Mouse (Mus musculus): Measurements from ENCODE around the gene Sdf4. TPM values are rescaled to one million over a fixed set of nuclear protein-coding genes. Genes with fewer than 3 reads are reported as not detected.

Gene Sdf4
- polyA plus RNA-seq (2015; fragmentation: Nextera tagmentation; extraction: Ambion mirVana): 165 and 166 TPM in 2 replicates

DNA sequence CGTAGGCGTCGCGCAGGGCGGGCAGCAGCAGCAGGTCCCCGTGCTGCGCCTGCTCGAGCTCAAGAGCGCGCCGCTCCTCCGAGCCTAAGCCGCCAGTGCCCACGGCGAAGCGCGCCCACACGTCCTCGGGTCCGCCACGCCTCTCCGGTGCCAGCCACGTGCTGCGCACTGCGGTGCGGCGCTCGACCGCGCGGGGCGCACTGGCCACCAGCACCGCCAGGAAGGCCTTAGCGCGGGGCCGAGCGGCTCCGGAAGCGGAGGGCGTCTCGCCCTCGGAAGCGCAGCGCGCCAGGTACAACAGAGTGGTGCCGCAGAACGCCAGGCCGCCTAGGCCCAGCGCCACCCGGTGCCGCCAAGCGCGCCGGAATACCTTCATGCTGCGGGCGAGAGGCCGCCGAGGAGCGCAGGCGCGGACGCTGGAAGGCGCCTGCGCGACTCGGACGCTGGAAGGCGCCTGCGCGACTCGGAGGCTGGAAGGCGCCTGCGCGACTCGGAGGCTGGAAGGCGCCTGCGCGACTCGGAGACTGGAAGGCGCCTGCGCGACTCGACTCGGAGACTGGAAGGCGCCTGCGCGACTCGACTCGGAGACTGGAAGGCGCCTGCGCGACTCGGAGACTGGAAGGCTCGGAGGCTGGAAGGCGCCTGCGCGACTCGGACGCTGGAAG, at the start of gene Sdf4, which contains the start of gene B3galt6:
Gene Sdf4 (plus strand): TSS at position 632 of the 665 bp plus-strand sequence.
Gene B3galt6 (minus strand): TSS at position 409 of the 665 bp plus-strand sequence.
- Histone ChIP-seq H3K27ac (ENCODE audit: low read length) (peak within 1 kb of the TSS; percentile 97), H3K9me3 (replicated peaks; ENCODE audit: control insufficient read depth, low read length) (no peaks in the 10 kb centered on the region), H3K36me3 (ENCODE audit: control insufficient read depth, insufficient read depth, low read length) (no peaks in the 10 kb centered on the region; the same call in none of the 2 replicates), H3K4me1 (ENCODE audit: control insufficient read depth, insufficient read depth, low read length) (peaks cover 21% of the 10 kb centered on the region), H3K9ac (ENCODE audit: low read length) (peak within 1 kb of the TSS; percentile 94), H3K4me2 (ENCODE audit: low read depth, low read length) (peak within 1 kb of the TSS; percentile 94), H3K4me3 (replicated peaks; ENCODE audit: low read length) (peak within 1 kb of the TSS; percentile 95), H3K27me3 (ENCODE audit: control insufficient read depth, insufficient read depth, low read length) (no peaks in the 10 kb centered on the region)
- peak; percentile 88 for ATAC-seq (ENCODE audit: insufficient read depth, low FRiP score)
- under 1% methylated on average over 99 of the region's 99 CpGs for WGBS

DNA sequence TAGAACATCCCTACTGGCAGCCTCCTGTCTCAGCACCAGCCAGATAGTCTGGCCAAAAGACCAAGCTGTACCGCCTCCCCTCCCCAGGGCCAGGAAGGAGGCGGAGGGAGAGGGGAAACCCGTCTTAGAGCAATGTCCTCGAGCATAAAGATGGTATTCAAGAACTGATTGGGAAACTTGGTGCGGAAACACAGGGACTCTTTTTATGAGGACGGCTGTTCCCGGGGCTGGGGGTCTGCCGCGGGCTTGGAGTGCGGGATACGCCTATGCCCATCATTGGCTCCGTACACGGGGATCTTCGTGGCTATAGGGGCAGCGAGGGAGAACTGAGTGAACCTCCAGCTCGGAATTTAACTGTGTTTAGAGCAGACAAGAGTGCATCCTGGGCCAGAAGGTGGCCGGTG, 49.6 kb upstream of the Sdf4 start:
- Histone ChIP-seq H3K27ac (ENCODE audit: low read length) (peak overlapping the region; percentile 86), H3K9ac (ENCODE audit: low read length) (peak overlapping the region; percentile 83), H3K36me3 (ENCODE audit: control insufficient read depth, insufficient read depth, low read length) (0 out of 2 replicates have a peak, but pooled peaks cover 3% of the 10 kb centered on the region), H3K4me2 (ENCODE audit: low read depth, low read length) (peak overlapping the region; percentile 83), H3K9me3 (replicated peaks; ENCODE audit: control insufficient read depth, low read length) (no peaks in the 10 kb centered on the region), H3K4me1 (ENCODE audit: control insufficient read depth, insufficient read depth, low read length) (peaks cover 14% of the 10 kb centered on the region), H3K27me3 (ENCODE audit: control insufficient read depth, insufficient read depth, low read length) (no peaks in the 10 kb centered on the region), H3K4me3 (replicated peaks; ENCODE audit: low read length) (peak overlapping the region; percentile 88)
- 1% methylated on average over 17 of the region's 17 CpGs for WGBS
- 0 out of 2 replicates have a peak, but pooled peaks have one; percentile 25 for ATAC-seq (ENCODE audit: insufficient read depth, low FRiP score)

GRCm38 (mm10) chr4:155943534-155944249, 49.0 kb upstream of the Sdf4 start, which contains the start of gene Ube2j2:
TSS of gene Ube2j2 (plus strand) at chr4:155943831.
- Histone ChIP-seq H3K27ac (ENCODE audit: low read length) (peak within 1 kb of the TSS; percentile 86), H3K9ac (ENCODE audit: low read length) (peak within 1 kb of the TSS; percentile 93), H3K4me1 (ENCODE audit: control insufficient read depth, insufficient read depth, low read length) (peaks cover 14% of the 10 kb centered on the region), H3K9me3 (replicated peaks; ENCODE audit: control insufficient read depth, low read length) (no peaks in the 10 kb centered on the region), H3K4me3 (replicated peaks; ENCODE audit: low read length) (peak within 1 kb of the TSS; percentile 88), H3K4me2 (ENCODE audit: low read depth, low read length) (peak within 1 kb of the TSS; percentile 90), H3K36me3 (ENCODE audit: control insufficient read depth, insufficient read depth, low read length) (0 out of 2 replicates have a peak, but pooled peaks cover 3% of the 10 kb centered on the region), H3K27me3 (ENCODE audit: control insufficient read depth, insufficient read depth, low read length) (no peaks in the 10 kb centered on the region)
- peak; percentile 98 for ATAC-seq (ENCODE audit: insufficient read depth, low FRiP score)
- under 1% methylated on average over 85 of the region's 85 CpGs for WGBS

DNA sequence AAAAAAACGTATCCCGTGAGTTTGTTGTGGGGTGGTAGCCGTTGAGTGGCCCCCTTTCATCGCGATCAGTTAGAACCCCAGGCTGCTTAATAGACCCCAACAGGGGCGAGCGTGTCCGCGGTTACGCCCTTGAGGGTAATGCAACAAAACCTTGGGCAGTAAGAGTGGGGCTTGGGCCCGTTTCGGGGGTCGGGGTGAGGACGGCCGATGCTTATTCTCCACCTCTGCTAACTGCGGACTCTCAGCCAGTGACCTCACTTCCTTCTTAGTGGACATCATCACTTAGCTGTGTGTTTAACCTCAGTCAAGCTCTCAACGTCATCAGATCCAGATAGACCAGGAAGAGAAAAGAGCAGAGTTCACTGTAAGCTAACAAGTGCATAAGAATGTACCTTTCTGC, 48.4 kb upstream of the Sdf4 start:
- H3K27ac ChIP-seq (ENCODE audit: low read length): peak overlapping the region; percentile 55
- H3K36me3 ChIP-seq (ENCODE audit: control insufficient read depth, insufficient read depth, low read length): peaks cover 5% of the 10 kb centered on the region; the same call in 1 of the 2 replicates
- H3K4me3 ChIP-seq (replicated peaks; ENCODE audit: low read length): peak overlapping the region; percentile 88
- no peaks in the 10 kb centered on the region for H3K9me3 ChIP-seq (replicated peaks; ENCODE audit: control insufficient read depth, low read length)
- H3K27me3 ChIP-seq (ENCODE audit: control insufficient read depth, insufficient read depth, low read length): no peaks in the 10 kb centered on the region
- peak overlapping the region; percentile 93 for H3K9ac ChIP-seq (ENCODE audit: low read length)
- under 1% methylated on average over 17 of the region's 17 CpGs for WGBS
- peaks cover 14% of the 10 kb centered on the region for H3K4me1 ChIP-seq (ENCODE audit: control insufficient read depth, insufficient read depth, low read length)
- ATAC-seq (ENCODE audit: insufficient read depth, low FRiP score): peak; percentile 20
- H3K4me2 ChIP-seq (ENCODE audit: low read depth, low read length): peak overlapping the region; percentile 90

- Histone ChIP-seq H3K4me3 (replicated peaks; ENCODE audit: low read length) (no peak overlapping the region), H3K27me3 (ENCODE audit: control insufficient read depth, insufficient read depth, low read length) (no peaks in the 10 kb centered on the region), H3K4me2 (ENCODE audit: low read depth, low read length) (no peak overlapping the region), H3K4me1 (ENCODE audit: control insufficient read depth, insufficient read depth, low read length) (peaks cover 14% of the 10 kb centered on the region), H3K36me3 (ENCODE audit: control insufficient read depth, insufficient read depth, low read length) (peaks cover 23% of the 10 kb centered on the region; the same call in 1 of the 2 replicates), H3K9ac (ENCODE audit: low read length) (no peak overlapping the region), H3K27ac (ENCODE audit: low read length) (no peak overlapping the region), H3K9me3 (replicated peaks; ENCODE audit: control insufficient read depth, low read length) (no peaks in the 10 kb centered on the region)
- no peak for ATAC-seq (ENCODE audit: insufficient read depth, low FRiP score)
Measured at GRCm38 (mm10) chr4:155947094-155947493, 45.6 kb upstream of the Sdf4 start.

GRCm38 (mm10) chr4:155955491-155955890, 37.2 kb upstream of the Sdf4 start:
- no peak for ATAC-seq (ENCODE audit: insufficient read depth, low FRiP score)
- H3K4me3 ChIP-seq (replicated peaks; ENCODE audit: low read length): no peak overlapping the region
- no peak overlapping the region for H3K4me2 ChIP-seq (ENCODE audit: low read depth, low read length)
- no peak overlapping the region for H3K27ac ChIP-seq (ENCODE audit: low read length)
- peaks cover 40% of the 10 kb centered on the region for H3K36me3 ChIP-seq (ENCODE audit: control insufficient read depth, insufficient read depth, low read length)
- no peaks in the 10 kb centered on the region for H3K4me1 ChIP-seq (ENCODE audit: control insufficient read depth, insufficient read depth, low read length)
- WGBS: 88% methylated on average over 6 of the region's 6 CpGs
- no peak overlapping the region for H3K9ac ChIP-seq (ENCODE audit: low read length)
- no peaks in the 10 kb centered on the region for H3K27me3 ChIP-seq (ENCODE audit: control insufficient read depth, insufficient read depth, low read length)
- H3K9me3 ChIP-seq (replicated peaks; ENCODE audit: control insufficient read depth, low read length): no peaks in the 10 kb centered on the region

DNA sequence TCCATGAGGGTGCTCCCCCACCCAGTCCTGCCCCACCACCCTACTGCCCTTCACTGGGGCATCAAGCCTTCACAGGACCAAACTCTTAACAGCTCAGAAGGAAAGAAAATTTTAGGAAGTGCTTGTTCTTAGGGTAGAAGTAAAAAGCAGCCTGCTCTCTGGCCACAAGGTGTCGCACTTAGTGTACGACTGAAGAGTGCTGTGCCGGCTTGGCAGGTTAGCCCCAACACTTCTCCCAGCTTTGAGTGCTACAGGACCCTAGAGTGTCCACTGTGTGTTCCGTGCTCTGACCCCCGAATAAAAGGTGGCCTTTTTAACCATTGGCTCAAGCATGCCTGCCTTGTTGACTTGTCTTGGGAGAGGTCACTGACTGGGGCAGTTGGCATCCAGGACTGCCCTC, 33.4 kb upstream of the Sdf4 start:
- no peaks in the 10 kb centered on the region for H3K27me3 ChIP-seq (ENCODE audit: control insufficient read depth, insufficient read depth, low read length)
- peaks cover 22% of the 10 kb centered on the region for H3K36me3 ChIP-seq (ENCODE audit: control insufficient read depth, insufficient read depth, low read length)
- H3K4me3 ChIP-seq (replicated peaks; ENCODE audit: low read length): no peak overlapping the region
- H3K4me2 ChIP-seq (ENCODE audit: low read depth, low read length): no peak overlapping the region
- H3K9ac ChIP-seq (ENCODE audit: low read length): no peak overlapping the region
- 5% methylated on average over 5 of the region's 5 CpGs for WGBS
- no peaks in the 10 kb centered on the region for H3K9me3 ChIP-seq (replicated peaks; ENCODE audit: control insufficient read depth, low read length)
- H3K27ac ChIP-seq (ENCODE audit: low read length): no peak overlapping the region
- ATAC-seq (ENCODE audit: insufficient read depth, low FRiP score): peak; percentile 38; the same call in 1 of the 2 replicates
- peaks cover 14% of the 10 kb centered on the region for H3K4me1 ChIP-seq (ENCODE audit: control insufficient read depth, insufficient read depth, low read length)

DNA sequence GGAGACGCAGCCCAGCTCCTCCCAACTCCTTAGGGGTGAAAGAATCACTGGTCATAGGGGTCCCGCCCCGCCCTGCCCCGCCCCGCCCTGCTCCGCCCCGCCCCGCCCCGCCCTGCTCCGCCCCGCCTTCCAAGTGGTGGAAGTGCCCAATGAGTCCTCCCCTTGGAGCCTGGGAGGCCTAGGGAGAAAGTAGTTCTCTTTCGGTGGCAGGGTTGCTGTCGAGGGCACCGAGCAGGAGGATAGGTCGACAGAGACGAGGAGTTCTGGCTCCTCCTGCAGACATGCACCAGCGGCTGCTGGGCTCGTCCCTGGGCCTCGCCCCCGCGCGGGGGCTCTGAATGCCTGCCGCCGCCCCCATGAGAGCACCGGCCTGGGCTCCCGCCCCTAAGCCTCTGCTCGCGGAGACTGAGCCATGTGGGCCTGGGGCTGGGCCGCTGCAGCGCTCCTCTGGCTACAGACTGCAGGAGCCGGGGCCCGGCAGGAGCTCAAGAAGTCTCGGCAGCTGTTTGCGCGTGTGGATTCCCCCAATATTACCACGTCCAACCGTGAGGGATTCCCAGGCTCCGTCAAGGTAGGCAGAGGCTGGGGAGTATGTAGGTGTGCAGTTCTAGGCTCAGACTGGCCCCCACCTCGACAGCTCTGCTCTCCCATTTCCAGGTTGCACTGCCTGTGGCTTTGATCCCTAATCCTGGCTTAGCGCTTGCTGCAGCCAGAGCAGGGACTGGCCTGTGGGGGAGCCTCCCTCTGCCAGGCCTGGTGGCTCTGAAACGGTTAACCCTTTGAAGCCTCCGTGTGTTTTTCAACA, 30.3 kb upstream of the Sdf4 start, which contains the start of gene C1qtnf12:
Gene C1qtnf12 (plus strand): TSS at position 152 of the 805 bp plus-strand sequence.
- Histone ChIP-seq H3K36me3 (ENCODE audit: control insufficient read depth, insufficient read depth, low read length) (peaks cover 18% of the 10 kb centered on the region), H3K9ac (ENCODE audit: low read length) (peak within 1 kb of the TSS; percentile 86), H3K9me3 (replicated peaks; ENCODE audit: control insufficient read depth, low read length) (no peaks in the 10 kb centered on the region), H3K27ac (ENCODE audit: low read length) (peak within 1 kb of the TSS; percentile 74), H3K4me3 (replicated peaks; ENCODE audit: low read length) (peak within 1 kb of the TSS; percentile 68), H3K4me1 (ENCODE audit: control insufficient read depth, insufficient read depth, low read length) (peaks cover 14% of the 10 kb centered on the region), H3K27me3 (ENCODE audit: control insufficient read depth, insufficient read depth, low read length) (no peaks in the 10 kb centered on the region), H3K4me2 (ENCODE audit: low read depth, low read length) (peak within 1 kb of the TSS; percentile 98)
- peak; percentile 89 for ATAC-seq (ENCODE audit: insufficient read depth, low FRiP score)
- WGBS: 2% methylated on average over 42 of the region's 42 CpGs
